Mouse (Mus musculus) hindbrain, postnatal 0 days (tissue): Measurements from ENCODE around the gene Cd36. TPM values are rescaled to one million over a fixed set of nuclear protein-coding genes. Genes with fewer than 3 reads are reported as not detected.

Experiments
- ATAC-seq: fragments of 200-750 bp; cut with Nextera tagmentation; 2 replicates; pipeline ENCODE4 v1.8.0; 2017; ENCODE audit warnings: mild to moderate bottlenecking, moderate TSS enrichment, moderate library complexity
- DNase-seq: peaks from one replicate; pipeline ENCODE4 v3.0.0-alpha.2; 2015; ENCODE audit warnings: low spot score
- H3K27ac ChIP-seq: fragments of 300-500 bp; sonication (generic); 2 replicates; pipeline ENCODE4 v1.5.1; 2014; ENCODE audit warnings: mild to moderate bottlenecking
- H3K27me3 ChIP-seq: fragments of 300-500 bp; sonication (generic); 2 replicates; pipeline ENCODE4 v1.6.1; 2014; ENCODE audit warnings: low read length, mixed read lengths; ENCODE audit not compliant: insufficient read depth
- H3K36me3 ChIP-seq: fragments of 300-500 bp; sonication (generic); 2 replicates; pipeline ENCODE4 v1.6.1; 2014; ENCODE audit warnings: low read length, mixed read lengths; ENCODE audit not compliant: insufficient read depth
- H3K4me1 ChIP-seq: fragments of 300-500 bp; sonication (generic); 2 replicates; pipeline ENCODE4 v1.6.1; 2014; ENCODE audit warnings: antibody characterized with exemption, low read length, mixed read lengths; ENCODE audit not compliant: insufficient read depth
- H3K4me2 ChIP-seq: fragments of 300-500 bp; sonication (generic); 2 replicates; pipeline ENCODE4 v1.6.1; 2014; ENCODE audit warnings: low read depth, mild to moderate bottlenecking, low read length, moderate library complexity, mixed read lengths
- H3K4me3 ChIP-seq: fragments of 300-500 bp; sonication (generic); 2 replicates; pipeline ENCODE4 v1.5.1; 2014; ENCODE audit warnings: low read length
- H3K9ac ChIP-seq: fragments of 300-500 bp; sonication (generic); replicated peaks from 2 replicates; pipeline ENCODE4 v1.6.1; 2014; ENCODE audit warnings: mild to moderate bottlenecking, low read length, moderate library complexity, mixed read lengths
- H3K9me3 ChIP-seq: fragments of 300-500 bp; sonication (generic); 2 replicates; pipeline ENCODE4 v1.6.1; 2016; ENCODE audit warnings: low read length, mixed read lengths
- CTCF ChIP-seq: IDR thresholded peaks from 2 replicates; pipeline ENCODE4 v1.5.1; 2016; ENCODE audit warnings: antibody characterized with exemption, control low read depth, low read depth
- WGBS: fragments of 180-500 bp; shearing (Covaris S2); extraction: QIAGEN DNeasy Blood & Tissue Kit; methylation state at CpG from one replicate; pipeline ENCODE4 v1.1.7; 2014; 5-methylcytosine and 5-hydroxymethylcytosine counted together
- polyA plus RNA-seq: library from polyadenylated mRNA; unstranded; fragments of >200 nt; fragmentation: Nextera tagmentation; extraction: Ambion mirVana; gene quantifications from 2 replicates; pipeline ENCODE4 v1.2.1, GENCODE M21; 2015
- total RNA-seq: library from RNA; depleted of rRNA; stranded (reverse); fragments of >200 nt; gene quantifications from 2 replicates; pipeline ENCODE4 v1.2.3, GENCODE M21; 2014

The Cd36 gene
- total and polyA plus RNA-seq, 2 experiments from 2014 or later = 4.0 to 5.1 TPM

DNA sequence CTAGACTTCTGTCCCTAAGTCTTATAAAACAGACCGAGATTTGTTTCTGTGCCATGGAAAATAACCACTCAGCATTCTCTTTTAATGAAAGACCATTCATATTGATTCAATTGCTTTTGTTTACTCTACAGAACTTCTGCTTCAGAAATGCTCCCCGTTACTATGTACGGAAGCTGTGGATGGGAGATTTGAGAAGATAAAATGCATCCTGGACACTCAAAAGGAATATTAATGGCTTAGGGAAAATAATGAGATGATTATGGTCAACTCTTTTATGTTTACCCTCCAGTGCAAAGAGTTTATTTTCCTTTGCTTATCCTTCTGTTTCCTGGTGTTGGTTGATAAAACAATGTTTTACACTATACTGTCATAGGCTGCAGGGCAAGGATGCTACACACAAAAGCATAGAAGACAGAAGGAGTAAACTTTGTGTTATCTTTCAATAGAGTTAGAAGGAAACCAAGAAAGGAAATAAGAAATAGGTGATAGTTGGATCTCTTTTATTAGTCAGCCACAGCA is 5.2 kb downstream of the Cd36 start:
- no peak overlapping the region for H3K4me2 ChIP-seq
- no peaks in the 10 kb centered on the region for H3K27me3 ChIP-seq
- 64% methylated on average over 3 of the region's 3 CpGs for WGBS
- H3K9ac ChIP-seq = no peak overlapping the region
- no peaks in the 10 kb centered on the region for H3K9me3 ChIP-seq
- H3K4me1 ChIP-seq = no peaks in the 10 kb centered on the region
- H3K27ac ChIP-seq = no peak overlapping the region
- no peak overlapping the region for H3K4me3 ChIP-seq
- TF ChIP-seq CTCF = no peak
- no peaks in the 10 kb centered on the region for H3K36me3 ChIP-seq
- DNase-seq (no peak), ATAC-seq (no peak)

DNA sequence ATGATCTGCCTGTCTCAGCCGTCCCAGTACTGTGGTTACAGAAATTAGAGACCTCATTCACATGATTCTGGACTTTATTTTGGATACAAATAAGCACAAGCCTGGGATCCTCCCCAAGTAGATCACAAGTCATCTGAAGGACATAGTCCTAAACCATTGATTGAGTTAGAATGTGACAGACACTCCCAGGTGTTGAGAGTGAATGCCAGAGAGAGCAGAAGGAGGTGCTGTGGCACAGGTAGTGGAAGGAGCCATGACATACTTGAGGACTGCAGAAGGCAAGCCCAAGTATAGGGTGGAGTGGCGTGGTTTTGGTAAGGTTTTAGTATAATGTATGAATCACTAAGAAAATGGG is 7.1 kb downstream of the Cd36 start:
- Histone ChIP-seq H3K27me3 (no peaks in the 10 kb centered on the region), H3K4me3 (no peak overlapping the region), H3K36me3 (no peaks in the 10 kb centered on the region), H3K27ac (no peak overlapping the region), H3K4me2 (no peak overlapping the region), H3K9ac (no peak overlapping the region), H3K9me3 (no peaks in the 10 kb centered on the region), H3K4me1 (no peaks in the 10 kb centered on the region)
- 83% methylated on average over 2 of the region's 2 CpGs for WGBS
- no peak for ATAC-seq
- no peak for TF ChIP-seq CTCF
- no peak for DNase-seq

DNA sequence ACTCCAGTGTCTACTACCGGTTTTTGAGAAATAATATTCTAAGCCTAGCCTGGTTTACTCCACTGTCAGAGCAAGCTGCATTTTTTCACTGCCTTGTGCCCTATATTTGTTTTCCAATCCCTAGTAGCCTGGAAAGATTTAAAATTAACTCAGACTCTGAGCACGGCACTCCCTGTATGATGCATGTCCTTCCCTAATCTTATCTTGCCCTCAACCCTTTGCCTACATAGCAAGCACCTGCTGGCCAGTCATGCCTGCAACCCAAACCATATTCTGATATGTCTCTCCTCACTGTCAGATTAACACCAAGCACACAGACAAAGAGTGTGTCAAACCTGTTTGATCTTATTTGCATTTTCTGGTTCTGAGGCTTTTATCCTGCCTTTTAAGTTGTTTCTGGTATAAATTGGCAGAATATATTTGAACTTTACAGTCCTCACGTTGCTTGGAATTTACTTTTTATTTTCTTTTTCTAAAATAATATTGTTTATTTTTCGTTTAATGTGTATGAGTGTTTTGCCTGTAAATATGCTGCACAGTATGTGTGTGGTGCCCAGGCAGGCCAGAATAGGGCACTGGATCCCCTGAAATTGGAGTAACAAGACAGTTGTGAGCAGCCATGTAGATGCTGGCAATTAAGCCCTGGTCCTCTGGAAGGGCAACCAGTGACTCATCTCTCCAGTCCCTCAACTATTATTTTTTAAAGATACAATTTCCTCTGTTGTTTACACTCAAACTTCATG is 7.6 kb downstream of the Cd36 start:
- DNase-seq (no peak), ATAC-seq (no peak)
- no peaks in the 10 kb centered on the region for H3K9me3 ChIP-seq
- H3K4me3 ChIP-seq = no peak overlapping the region
- no peaks in the 10 kb centered on the region for H3K27me3 ChIP-seq
- H3K4me2 ChIP-seq = no peak overlapping the region
- TF ChIP-seq CTCF = no peak
- no peak overlapping the region for H3K27ac ChIP-seq
- no peaks in the 10 kb centered on the region for H3K4me1 ChIP-seq
- 85% methylated on average over 4 of the region's 4 CpGs for WGBS
- no peak overlapping the region for H3K9ac ChIP-seq
- H3K36me3 ChIP-seq = no peaks in the 10 kb centered on the region

DNA sequence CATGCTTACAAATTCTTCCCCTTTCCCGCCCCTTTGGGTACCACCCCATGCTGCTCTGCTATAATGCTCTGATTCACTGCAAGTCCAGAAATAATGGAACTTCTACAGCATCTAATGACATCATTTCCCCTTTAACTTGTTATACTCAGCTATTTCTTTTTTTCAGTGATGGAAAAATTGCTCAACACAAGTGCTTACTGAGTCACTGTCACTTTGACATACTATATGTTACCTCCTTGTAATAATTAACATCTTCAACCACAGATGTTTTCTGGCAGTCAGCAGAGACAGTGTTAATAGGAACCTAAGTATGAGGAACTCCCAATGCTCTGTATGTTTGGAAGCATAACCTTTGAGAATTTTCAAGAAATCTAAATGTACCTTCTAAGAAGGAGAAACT is 8.7 kb downstream of the Cd36 start:
- WGBS = 57% methylated on average over 1 of the region's 1 CpGs
- Histone ChIP-seq H3K4me3 (no peak overlapping the region), H3K9me3 (no peaks in the 10 kb centered on the region), H3K27ac (no peak overlapping the region), H3K4me2 (no peak overlapping the region), H3K27me3 (no peaks in the 10 kb centered on the region), H3K9ac (no peak overlapping the region), H3K4me1 (no peaks in the 10 kb centered on the region), H3K36me3 (no peaks in the 10 kb centered on the region)
- DNase-seq = no peak
- no peak for ATAC-seq
- TF ChIP-seq CTCF = no peak

DNA sequence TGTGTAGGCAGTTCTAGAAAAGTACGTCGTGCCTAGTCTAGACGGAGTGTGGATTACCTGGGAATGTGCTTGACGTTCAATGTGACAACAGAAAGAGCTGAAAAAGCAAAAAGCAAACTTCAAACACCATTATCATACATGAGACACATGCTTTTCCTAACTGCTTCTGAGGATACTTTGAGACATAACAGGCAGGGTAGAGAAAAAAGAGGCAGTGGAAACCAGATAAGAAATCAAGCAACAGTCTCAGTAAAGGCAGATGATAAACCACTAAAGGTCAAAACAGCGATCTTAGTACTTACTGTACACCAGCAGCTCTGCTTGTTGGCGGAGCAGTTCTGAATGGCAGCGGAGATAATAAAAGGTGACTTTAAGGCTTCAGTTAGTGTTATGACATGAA is 11.6 kb downstream of the Cd36 start:
- Histone ChIP-seq H3K9me3 (no peaks in the 10 kb centered on the region), H3K27ac (no peak overlapping the region), H3K4me2 (no peak overlapping the region), H3K36me3 (no peaks in the 10 kb centered on the region), H3K4me1 (no peaks in the 10 kb centered on the region), H3K9ac (no peak overlapping the region), H3K4me3 (no peak overlapping the region), H3K27me3 (no peaks in the 10 kb centered on the region)
- DNase-seq (no peak), ATAC-seq (no peak)
- WGBS = 87% methylated on average over 7 of the region's 7 CpGs
- no peak for TF ChIP-seq CTCF

DNA sequence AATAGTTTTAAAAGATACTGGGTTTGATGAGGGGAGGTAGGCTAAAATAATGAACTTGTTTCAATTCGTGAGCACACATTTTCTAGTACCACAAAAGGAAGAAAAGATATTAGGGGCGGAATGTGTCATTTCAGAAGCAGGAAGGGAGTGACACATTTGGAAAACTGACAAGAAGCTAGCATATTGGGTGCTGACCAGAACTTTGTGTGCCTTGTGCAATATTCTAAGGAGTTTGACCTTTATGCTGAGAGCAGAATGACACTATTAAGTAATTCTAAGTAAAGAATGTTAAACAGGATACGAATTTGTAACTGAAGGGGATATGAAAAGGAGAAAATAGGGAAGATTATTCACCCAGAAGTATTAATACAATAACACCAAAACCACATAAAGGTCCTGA is 12.0 kb downstream of the Cd36 start:
- no peak overlapping the region for H3K4me2 ChIP-seq
- H3K4me3 ChIP-seq = no peak overlapping the region
- no peak for TF ChIP-seq CTCF
- H3K4me1 ChIP-seq = no peaks in the 10 kb centered on the region
- DNase-seq (no peak), ATAC-seq (no peak)
- no peak overlapping the region for H3K27ac ChIP-seq
- no peaks in the 10 kb centered on the region for H3K9me3 ChIP-seq
- 66% methylated on average over 3 of the region's 3 CpGs for WGBS
- no peaks in the 10 kb centered on the region for H3K36me3 ChIP-seq
- H3K9ac ChIP-seq = no peak overlapping the region
- H3K27me3 ChIP-seq = no peaks in the 10 kb centered on the region

DNA sequence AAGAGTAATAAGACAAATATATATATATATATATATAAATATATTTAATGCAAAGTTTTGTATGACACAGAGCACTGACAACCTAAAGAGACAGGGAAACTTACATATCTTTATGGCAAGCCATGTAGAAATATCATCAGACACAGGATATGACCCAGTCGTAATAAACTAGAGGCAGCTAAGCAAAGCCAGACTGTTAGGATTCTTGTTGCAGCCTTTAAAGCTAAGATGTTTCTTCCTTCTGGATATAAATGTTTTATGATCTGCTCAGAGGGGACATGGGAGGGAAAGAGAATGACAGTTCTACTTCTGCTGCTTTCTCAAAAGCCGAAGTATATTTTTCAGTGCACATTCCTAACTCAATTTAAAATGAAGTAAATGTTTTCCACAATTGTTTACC is 14.3 kb downstream of the Cd36 start:
- no peak overlapping the region for H3K27ac ChIP-seq
- 84% methylated on average over 2 of the region's 2 CpGs for WGBS
- no peak for ATAC-seq

More for the DNA sequence above, 14.3 kb downstream of the Cd36 start:
- no peaks in the 10 kb centered on the region for H3K4me1 ChIP-seq
- H3K4me3 ChIP-seq = no peak overlapping the region
- H3K4me2 ChIP-seq = no peak overlapping the region
- no peaks in the 10 kb centered on the region for H3K36me3 ChIP-seq
- TF ChIP-seq CTCF = no peak
- no peak overlapping the region for H3K9ac ChIP-seq
- H3K9me3 ChIP-seq = no peaks in the 10 kb centered on the region
- H3K27me3 ChIP-seq = no peaks in the 10 kb centered on the region
- no peak for DNase-seq
